Mouse (Mus musculus) Patski (cell line): ENCODE measurements at regions not wholly inside any gene's neighbourhood (a gene's known extent, or its start where the extent isn't known, plus 50 kb on each side); places are given as distances from the start of the nearest gene placed in this dataset.
A peak's percentile ranks its signal among the peaks of the same experiment; 100 is the strongest.

Experiments used
- ATAC-seq: fragments of 100-300 bp; one replicate; pipeline ENCODE4 v1.8.0; 2021
- CTCF ChIA-PET: fragments of 350-600 bp; sonication (Branson Sonifier 250); formaldehyde crosslinking; loops from one replicate; lab custom pipeline; 2022; ENCODE audit warnings: inconsistent platforms; lab: Charles Lee
- POLR2A ChIA-PET: fragments of 350-600 bp; sonication (Branson Sonifier 250); formaldehyde crosslinking; loops from one replicate; lab custom pipeline; 2022; ENCODE audit warnings: antibody characterized with exemption, inconsistent platforms; lab: Charles Lee
- DNase-seq: peaks from one replicate; pipeline ENCODE4 v3.0.0-alpha.2; 2011; ENCODE audit warnings: low read depth, low spot score
- H3K27me3 ChIP-seq: fragments of 371-371 bp; one replicate; pipeline ENCODE4 v1.5.1; 2021
- CTCF ChIP-seq: fragments of 100-300 bp; IDR thresholded peaks from one replicate; pipeline ENCODE4 v1.5.1; 2021
- in situ Hi-C: fragments of 300-500 bp; cut with MboI; formaldehyde crosslinking; loops from 3 replicates; pipeline ENCODE4 v1.11.1; 2018; ENCODE audit warnings: low pct_unique_long_range_greater_than_20kb, mixed read lengths

GRCm38 (mm10) chr13:59947461-59947860, 124.5 kb upstream of the Tut7 start:
- TF ChIP-seq CTCF: no peak
- POLR2A ChIA-PET: interaction anchor here (0.5 kb wide), 2 partner anchors 51 to 521 kb away, joined by 3 to 4 read pairs; no protein-coding TSS in a partner anchor
- no peak for ATAC-seq
- CTCF ChIA-PET: interaction anchor here (1.4 kb wide), 2 partner anchors 19 to 226 kb away, joined by 3 read pairs; no protein-coding TSS in a partner anchor
- DNase-seq: no peak
- in situ Hi-C loops: no loop called here
- no peaks in the 10 kb centered on the region for H3K27me3 ChIP-seq

GRCm38 (mm10) chr13:59946509-59946908, 123.6 kb upstream of the Tut7 start:
- in situ Hi-C loops: no loop called here
- H3K27me3 ChIP-seq: no peaks in the 10 kb centered on the region
- TF ChIP-seq CTCF: no peak
- ATAC-seq (no peak), DNase-seq (no peak)
- CTCF ChIA-PET: no interaction called here
- POLR2A ChIA-PET: no interaction called here

- CTCF ChIA-PET: interaction anchor here (1.4 to 1.6 kb wide), 2 partner anchors 50 to 74 kb away, joined by 3 to 4 read pairs; no protein-coding TSS in a partner anchor
- POLR2A ChIA-PET: interaction anchor here (1.3 kb wide), 1 partner anchor 56 kb away, joined by 7 read pairs; no protein-coding TSS in a partner anchor
- TF ChIP-seq CTCF: no peak
- no peaks in the 10 kb centered on the region for H3K27me3 ChIP-seq
- ATAC-seq (no peak), DNase-seq (no peak)
- in situ Hi-C loops: no loop called here
Measured at GRCm38 (mm10) chr13:59945631-59946030, 122.7 kb upstream of the Tut7 start.

GRCm38 (mm10) chr13:59943602-59944140, 120.7 kb upstream of the Tut7 start:
- ChIA-PET CTCF (interaction anchor here (0.9 to 2.2 kb wide), 13 partner anchors 18 to 484 kb away, joined by 3 to 8 read pairs (median 3); no protein-coding TSS in a partner anchor), POLR2A (interaction anchor here (0.5 to 3.7 kb wide), 8 partner anchors 9 to 795 kb away, joined by 3 to 33 read pairs (median 4); partner anchors contain the start of gene Gas1)
- in situ Hi-C loops: loop anchor here (5.0 kb wide), 4 partner anchors 51 to 524 kb away; no protein-coding TSS in a partner anchor
- ATAC-seq: peak; percentile 59
- no peak for TF ChIP-seq CTCF
- H3K27me3 ChIP-seq: no peaks in the 10 kb centered on the region
- no peak for DNase-seq

GRCm38 (mm10) chr13:59943020-59943419, 120.1 kb upstream of the Tut7 start:
- ATAC-seq: peak; percentile 49
- peak; percentile 82 for DNase-seq
- ChIA-PET CTCF (interaction anchor here (1.1 to 2.2 kb wide), 9 partner anchors 19 to 233 kb away, joined by 3 to 8 read pairs (median 4); no protein-coding TSS in a partner anchor), POLR2A (interaction anchor here (0.6 to 3.7 kb wide), 6 partner anchors 9 to 233 kb away, joined by 3 to 33 read pairs (median 6); partner anchors contain the start of gene Gas1)
- TF ChIP-seq CTCF: no peak
- in situ Hi-C loops: loop anchor here (5.0 kb wide), 4 partner anchors 51 to 524 kb away; no protein-coding TSS in a partner anchor
- H3K27me3 ChIP-seq: no peaks in the 10 kb centered on the region

- no peaks in the 10 kb centered on the region for H3K27me3 ChIP-seq
- ChIA-PET CTCF (no interaction called here), POLR2A (interaction anchor here (3.7 kb wide), 1 partner anchor 235 kb away, joined by 33 read pairs; the partner anchor contains the start of gene Gas1)
- in situ Hi-C loops: loop anchor here (5.0 kb wide), 4 partner anchors 49 to 526 kb away; no protein-coding TSS in a partner anchor
- TF ChIP-seq CTCF: peak; percentile 5
- ATAC-seq (peak; percentile 46), DNase-seq (no peak)
Measured at GRCm38 (mm10) chr13:59941519-59941918, 118.6 kb upstream of the Tut7 start.

GRCm38 (mm10) chr13:59940414-59941205, 117.7 kb upstream of the Tut7 start:
- POLR2A ChIA-PET: interaction anchor here (0.6 to 1.7 kb wide), 6 partner anchors 26 to 236 kb away, joined by 3 to 7 read pairs (median 5); partner anchors contain the start of gene Gas1
- in situ Hi-C loops: loop anchor here (5.0 kb wide), 4 partner anchors 48 to 527 kb away; no protein-coding TSS in a partner anchor

GRCm38 (mm10) chr13:59939886-59940285, 116.9 kb upstream of the Tut7 start:
- in situ Hi-C loops: loop anchor here (5.0 kb wide), 4 partner anchors 48 to 527 kb away; no protein-coding TSS in a partner anchor
- CTCF ChIA-PET: no interaction called here
- no peaks in the 10 kb centered on the region for H3K27me3 ChIP-seq
- ATAC-seq (no peak), DNase-seq (no peak)
- POLR2A ChIA-PET: interaction anchor here (0.8 to 1.7 kb wide), 5 partner anchors 27 to 237 kb away, joined by 3 to 6 read pairs (median 5); partner anchors contain the start of gene Gas1
- TF ChIP-seq CTCF: no peak

More at GRCm38 (mm10) chr13:59940414-59941205, 117.7 kb upstream of the Tut7 start:
- no peak for TF ChIP-seq CTCF
- ATAC-seq (no peak), DNase-seq (no peak)
- H3K27me3 ChIP-seq: no peaks in the 10 kb centered on the region
- CTCF ChIA-PET: no interaction called here

- ATAC-seq: no peak
- ChIA-PET CTCF (interaction anchor here (0.8 kb wide), 1 partner anchor 9 kb away, joined by 4 read pairs; no protein-coding TSS in a partner anchor), POLR2A (no interaction called here)
- in situ Hi-C loops: no loop called here
- peak; percentile 48 for TF ChIP-seq CTCF
- H3K27me3 ChIP-seq: no peaks in the 10 kb centered on the region
- DNase-seq: no peak
Measured at GRCm38 (mm10) chr13:59937147-59937546, 114.2 kb upstream of the Tut7 start.

- H3K27me3 ChIP-seq: no peaks in the 10 kb centered on the region
- ATAC-seq (no peak), DNase-seq (no peak)
- ChIA-PET POLR2A (no interaction called here), CTCF (interaction anchor here (1.5 kb wide), 1 partner anchor 14 kb away, joined by 4 read pairs; no protein-coding TSS in a partner anchor)
- TF ChIP-seq CTCF: no peak
- in situ Hi-C loops: no loop called here
Measured at GRCm38 (mm10) chr13:59934556-59934955, 111.6 kb upstream of the Tut7 start.
